Mouse (Mus musculus): ENCODE results near the gene Mapk8ip3.
A peak's percentile ranks its signal among the peaks of the same experiment; 100 is the strongest.
"Not testable (repeated sequence)": the region's sequence is repeated elsewhere in the genome, so short reads cannot be mapped to it uniquely, and the experiment has no call there.

Mapk8ip3 gene

GRCm38 (mm10) chr17:24936259-24937237 is at the start of gene Mapk8ip3:
Mapk8ip3 (minus strand) TSS chr17:24936977.
- peak; percentile 95 for DNase-seq (ENCODE audit: low spot score)

- no peak for DNase-seq (ENCODE audit: low spot score)
Measured at GRCm38 (mm10) chr17:24960852-24961715, 24.3 kb upstream of the Mapk8ip3 start.

- DNase-seq (ENCODE audit: low spot score): peak; percentile 99
Measured at GRCm38 (mm10) chr17:24960135-24960851, 23.5 kb upstream of the Mapk8ip3 start, which contains the start of gene Jpt2. Jpt2 (minus strand) TSS chr17:24960689.

GRCm38 (mm10) chr17:24959371-24959770 is 22.6 kb upstream of the Mapk8ip3 start:
- peak; percentile 60 for DNase-seq (ENCODE audit: low spot score)

GRCm38 (mm10) chr17:24953291-24953690 is 16.5 kb upstream of the Mapk8ip3 start:
- no peak for DNase-seq (ENCODE audit: low spot score)

GRCm38 (mm10) chr17:24950671-24951070 is 13.9 kb upstream of the Mapk8ip3 start:
- no peak for DNase-seq (ENCODE audit: low spot score)

- DNase-seq (ENCODE audit: low spot score): no peak
Measured at GRCm38 (mm10) chr17:24948204-24948603, 11.4 kb upstream of the Mapk8ip3 start.

GRCm38 (mm10) chr17:24943589-24943988 is 6.8 kb upstream of the Mapk8ip3 start:
- DNase-seq (ENCODE audit: low spot score): not testable (repeated sequence)

GRCm38 (mm10) chr17:24943036-24943435 is 6.3 kb upstream of the Mapk8ip3 start:
- DNase-seq (ENCODE audit: low spot score): no peak

- peak; percentile 28 for DNase-seq (ENCODE audit: low spot score)
Measured at GRCm38 (mm10) chr17:24942453-24942852, 5.7 kb upstream of the Mapk8ip3 start.

- no peak for DNase-seq (ENCODE audit: low spot score)
Measured at GRCm38 (mm10) chr17:24937266-24937665, 489 bp upstream of the Mapk8ip3 start.

GRCm38 (mm10) chr17:24935666-24936065 is 1.1 kb downstream of the Mapk8ip3 start:
- no peak for DNase-seq (ENCODE audit: low spot score)

GRCm38 (mm10) chr17:24934926-24935325 is 1.9 kb downstream of the Mapk8ip3 start:
- no peak for DNase-seq (ENCODE audit: low spot score)

- DNase-seq (ENCODE audit: low spot score): no peak
Measured at GRCm38 (mm10) chr17:24933163-24933562, 3.6 kb downstream of the Mapk8ip3 start.

- peak; percentile 47 for DNase-seq (ENCODE audit: low spot score)
Measured at GRCm38 (mm10) chr17:24932431-24932830, 4.3 kb downstream of the Mapk8ip3 start.

GRCm38 (mm10) chr17:24929506-24929905 is 7.3 kb downstream of the Mapk8ip3 start:
- DNase-seq (ENCODE audit: low spot score): no peak

GRCm38 (mm10) chr17:24923246-24923645 is 13.5 kb downstream of the Mapk8ip3 start:
- DNase-seq (ENCODE audit: low spot score): peak; percentile 50

GRCm38 (mm10) chr17:24913984-24914383 is 22.8 kb downstream of the Mapk8ip3 start:
- no peak for DNase-seq (ENCODE audit: low spot score)

- no peak for DNase-seq (ENCODE audit: low spot score)
Measured at GRCm38 (mm10) chr17:24907591-24907990, 29.2 kb downstream of the Mapk8ip3 start.

GRCm38 (mm10) chr17:24903767-24904166 is 33.0 kb downstream of the Mapk8ip3 start:
- no peak for DNase-seq (ENCODE audit: low spot score)

- DNase-seq (ENCODE audit: low spot score): peak; percentile 60
Measured at GRCm38 (mm10) chr17:24902671-24903474, 33.9 kb downstream of the Mapk8ip3 start.
